Mouse (Mus musculus): Measurements from ENCODE around the gene Bcl2l15.

DNA sequence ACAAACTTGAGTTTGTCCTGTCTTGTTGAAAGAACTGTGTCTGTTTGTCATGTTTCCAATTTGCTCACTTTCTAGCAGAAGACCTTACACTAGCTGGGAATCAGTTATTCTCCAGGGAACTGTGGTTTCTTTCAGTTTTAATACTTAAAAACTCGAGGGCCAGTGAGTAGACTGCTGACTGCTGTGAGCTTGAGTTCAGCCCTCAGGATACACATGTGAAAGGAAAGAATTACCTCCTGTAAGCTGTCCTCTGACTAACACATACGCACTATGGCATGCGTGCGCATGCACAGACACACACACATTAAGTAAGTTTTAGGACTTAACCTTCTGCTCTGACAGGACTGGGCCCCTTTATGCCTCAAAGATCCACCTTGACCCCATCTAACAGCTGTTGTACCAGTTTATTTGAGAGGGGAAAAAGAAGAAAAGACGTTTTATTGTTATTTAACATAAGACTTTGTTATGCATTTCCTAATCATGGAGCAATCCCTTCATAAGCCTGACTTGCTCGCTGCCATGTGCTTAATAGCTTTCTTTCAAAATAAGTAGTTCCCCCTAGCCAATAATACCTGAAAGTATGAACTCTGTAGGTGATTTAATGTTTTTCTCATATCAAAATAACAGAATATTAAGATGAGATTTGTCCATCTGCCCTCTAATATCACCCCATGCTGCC is 3.0 kb downstream of the Bcl2l15 start:
- TF ChIP-seq CTCF (IDR thresholded peaks at IDR 0.05; ENCODE audit: low read depth), result no peak
- no peak for TF ChIP-seq EP300 (optimal IDR thresholded peaks at IDR 0.05)

Data from stomach, postnatal 0 days (tissue).